Mouse (Mus musculus): Measurements from ENCODE around the gene Syn3. TPM values are rescaled to one million over a fixed set of nuclear protein-coding genes. Genes with fewer than 3 reads are reported as not detected.
"Not testable (repeated sequence)": the region's sequence is repeated elsewhere in the genome, so short reads cannot be mapped to it uniquely, and the experiment has no call there.

Syn3 gene
- total RNA-seq, 2 experiments from 2014 or later = 0.20 to 0.44 TPM

DNA sequence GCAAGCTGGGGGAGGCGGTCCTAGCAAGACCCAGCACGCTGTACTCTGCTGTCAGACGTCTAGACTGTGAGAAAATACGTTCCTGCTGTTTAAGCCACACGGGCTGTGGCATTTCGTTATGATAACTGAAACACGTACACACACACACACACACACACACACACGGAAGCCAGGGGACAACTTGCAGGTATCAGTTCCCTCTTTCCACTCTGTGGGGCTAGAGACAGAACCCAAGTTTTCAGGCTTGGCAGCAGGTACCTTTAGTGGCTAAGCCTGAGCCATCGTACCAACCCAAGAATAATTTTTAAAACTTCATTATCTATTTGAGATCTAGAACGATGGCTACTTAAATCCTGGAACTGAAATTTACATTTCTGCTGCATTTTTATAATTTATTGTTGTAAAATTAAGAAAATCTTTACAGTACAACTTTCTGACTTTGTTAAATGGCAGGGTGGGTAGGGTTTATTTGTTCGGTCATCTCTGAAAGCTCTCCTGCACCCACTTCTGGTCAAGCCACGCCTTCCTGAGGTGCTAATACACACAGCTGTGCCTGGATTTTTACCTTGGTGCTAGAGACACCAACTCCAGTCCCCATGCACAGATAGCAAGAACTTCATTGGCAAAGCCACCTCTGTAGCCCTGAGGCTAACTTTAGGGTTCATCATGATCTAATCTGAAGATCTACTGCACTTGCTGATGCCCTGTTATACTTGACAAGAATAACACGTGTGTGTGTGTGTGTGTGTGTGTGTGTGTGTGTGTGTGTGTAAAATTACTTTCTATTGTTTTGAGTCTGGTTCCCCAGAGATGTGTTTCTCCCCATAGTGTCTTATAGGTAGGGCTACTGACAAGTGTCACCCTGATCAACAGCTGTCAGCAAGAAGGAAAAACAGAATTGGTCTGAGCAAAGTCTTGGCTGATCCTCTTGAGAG is 29.8 kb downstream of the Syn3 start:
- no peak for DNase-seq

DNA sequence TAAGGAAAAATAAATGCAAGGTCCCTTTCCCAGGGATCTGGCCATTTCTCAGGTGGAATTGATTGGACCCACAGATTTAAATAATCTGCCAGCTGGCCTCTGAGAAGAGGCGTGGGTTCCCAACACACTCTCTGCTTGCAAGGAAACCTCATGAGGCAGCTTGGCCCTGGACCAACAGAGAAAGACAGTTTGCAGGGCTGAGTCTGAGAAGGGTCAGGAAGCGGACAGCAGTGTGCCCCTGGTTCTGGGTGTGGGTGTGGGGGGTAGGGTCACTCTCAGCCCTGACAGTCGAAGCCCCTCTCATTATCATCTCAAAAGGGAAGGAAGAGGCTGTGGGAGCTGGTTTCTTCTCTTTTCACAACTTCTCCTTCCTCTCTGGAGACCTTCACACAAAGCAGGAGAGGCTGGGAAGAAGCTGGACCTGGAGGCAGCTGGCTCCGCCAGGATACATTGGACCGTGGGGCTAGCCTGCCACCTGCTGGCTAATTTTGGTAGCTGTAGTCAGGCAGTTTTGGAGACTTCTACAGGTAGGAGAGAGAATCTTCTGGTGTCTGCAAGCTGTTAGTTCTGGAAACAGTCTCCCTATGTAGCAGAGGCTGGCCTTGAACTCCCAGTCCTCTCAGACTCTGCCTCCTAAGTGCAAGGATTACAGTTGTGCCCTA is 35.0 kb downstream of the Syn3 start:
- DNase-seq = peak; percentile 75 to 92

DNA sequence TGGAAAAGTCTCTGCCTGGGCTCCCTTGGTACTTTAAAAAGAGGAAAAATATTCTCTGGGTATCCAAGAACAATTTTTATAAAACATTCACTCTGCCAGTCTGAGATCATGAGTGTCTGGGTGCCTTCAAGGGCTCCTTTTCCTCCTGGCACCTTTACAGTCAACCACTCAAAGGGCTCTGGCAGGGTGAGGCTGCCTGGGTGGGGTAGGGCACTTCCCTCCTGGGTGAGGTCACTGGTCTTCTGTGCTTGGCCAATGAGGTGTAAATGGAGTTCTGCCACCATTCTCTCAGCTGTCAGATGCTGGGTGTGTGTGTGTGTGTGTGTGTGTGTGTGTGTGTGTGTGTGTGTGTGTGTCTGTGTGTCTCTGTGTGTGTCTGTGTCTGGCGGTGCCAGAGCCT is 39.1 kb downstream of the Syn3 start:
- peak; percentile 28 to 50 for DNase-seq

GRCm38 (mm10) chr10:86457665-86458209 is 41.0 kb downstream of the Syn3 start:
- DNase-seq = peak; percentile 43 to 53

DNA sequence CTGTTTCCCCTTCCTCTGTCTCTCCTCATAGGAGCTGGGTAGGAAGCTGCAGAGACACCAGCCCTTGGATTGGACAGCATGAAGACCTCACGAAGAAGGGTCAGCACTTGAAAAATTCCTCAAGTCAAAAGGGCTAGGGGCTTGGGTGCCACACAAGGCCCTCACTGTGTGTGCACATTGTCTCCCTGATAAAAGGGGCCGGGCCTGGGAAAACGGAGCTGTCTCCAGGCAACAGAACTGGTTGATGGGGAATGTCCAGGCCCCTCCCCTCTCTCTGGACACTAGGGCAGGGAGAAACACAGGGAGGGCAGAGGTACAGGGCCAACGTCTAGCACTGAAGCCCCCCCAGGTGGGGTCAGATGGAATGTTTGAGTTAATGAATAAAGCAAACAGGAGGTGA is 41.5 kb downstream of the Syn3 start:
- DNase-seq = no peak

DNA sequence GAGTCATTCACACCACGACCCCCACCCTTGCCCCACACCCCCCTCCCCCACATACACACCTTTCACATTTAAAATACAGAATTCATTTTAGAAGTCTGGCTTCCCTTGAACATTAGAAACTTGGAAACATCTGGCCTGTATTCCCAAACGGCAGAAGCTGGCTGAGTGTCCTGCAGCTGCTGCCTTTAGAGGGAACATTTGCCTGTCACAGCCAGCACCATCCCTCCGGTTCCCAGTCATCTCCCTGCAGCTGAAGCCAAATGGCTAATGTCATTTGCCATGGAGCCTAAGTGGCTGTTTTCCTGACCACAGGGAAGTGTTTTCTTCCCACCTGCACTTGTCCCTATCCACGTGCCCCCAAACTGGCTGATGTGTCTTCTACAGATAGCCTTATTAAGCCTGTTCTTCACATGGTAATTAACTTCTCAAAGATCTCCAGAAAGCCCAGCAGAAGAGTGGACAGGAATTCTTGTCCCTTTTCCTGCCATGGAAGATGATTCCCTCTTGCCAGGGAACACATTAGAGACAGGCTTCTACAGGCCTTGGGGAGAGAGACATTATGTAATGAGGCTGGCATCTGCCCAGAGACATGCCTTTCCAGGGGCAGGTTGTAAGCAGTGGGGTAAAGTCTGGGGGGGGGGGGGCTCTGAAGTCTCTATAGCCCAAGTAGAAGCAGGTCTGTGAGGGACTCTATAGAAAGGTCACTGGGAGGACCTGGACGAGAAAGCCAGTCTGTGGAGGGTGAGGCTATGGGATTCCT is 43.2 kb downstream of the Syn3 start:
- DNase-seq = peak; percentile 61 to 70

DNA sequence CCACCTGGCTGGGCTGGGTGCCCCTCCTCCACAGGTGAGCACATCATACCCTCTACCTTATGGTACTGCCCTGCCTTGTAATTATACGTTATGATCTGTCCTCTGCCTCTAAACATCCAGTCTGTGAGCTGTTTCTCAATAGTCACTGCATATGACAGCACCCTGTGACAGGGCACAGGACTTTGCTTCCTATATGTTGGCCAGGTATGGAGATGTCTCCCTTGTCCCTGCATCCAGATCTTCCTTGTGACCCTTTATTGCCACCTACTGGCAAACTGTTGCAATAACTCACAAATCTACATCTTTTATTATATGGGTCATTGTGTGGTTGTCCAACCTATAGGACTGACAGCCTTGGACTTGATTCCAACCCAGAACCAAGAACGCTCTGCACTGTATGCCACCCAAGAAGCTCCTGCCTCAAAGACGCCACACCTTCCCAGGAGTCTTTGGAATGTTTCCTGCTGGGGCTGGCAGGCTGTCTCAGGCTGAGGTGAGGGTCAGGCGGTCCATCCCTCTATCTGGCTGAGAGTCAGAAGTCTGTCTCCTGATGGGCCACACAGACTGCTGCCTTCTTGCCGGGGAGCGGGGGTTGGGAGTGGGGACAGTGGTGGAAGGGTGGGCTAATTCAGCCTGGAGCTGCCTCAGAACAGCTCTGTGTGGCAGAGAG is 46.2 kb downstream of the Syn3 start:
- peak; percentile 51 to 73 for DNase-seq

- no peak for DNase-seq
Measured at GRCm38 (mm10) chr10:86451294-86451693, 47.4 kb downstream of the Syn3 start.

DNA sequence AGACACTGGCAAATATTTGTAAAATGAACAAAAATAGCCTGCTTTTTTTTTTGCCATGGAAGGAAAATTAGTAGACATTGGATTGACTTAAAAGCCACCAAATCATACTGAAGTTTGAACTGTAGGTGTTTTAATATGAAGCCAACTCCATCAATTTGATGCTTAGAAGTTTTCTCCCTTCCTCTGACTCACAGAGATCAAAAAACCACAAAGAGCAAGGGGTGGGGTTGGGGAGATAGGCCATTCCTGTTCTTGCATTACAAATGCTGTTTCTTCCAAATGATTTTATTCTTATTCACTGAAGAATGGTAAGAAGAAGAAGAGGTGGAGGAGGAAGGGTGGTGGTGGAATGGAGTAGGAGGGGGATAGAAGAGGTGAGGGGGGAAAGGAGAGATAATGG is 52.0 kb downstream of the Syn3 start:
- DNase-seq = no peak

- DNase-seq = no peak
Measured at GRCm38 (mm10) chr10:86445207-86445606, 53.5 kb downstream of the Syn3 start.

DNA sequence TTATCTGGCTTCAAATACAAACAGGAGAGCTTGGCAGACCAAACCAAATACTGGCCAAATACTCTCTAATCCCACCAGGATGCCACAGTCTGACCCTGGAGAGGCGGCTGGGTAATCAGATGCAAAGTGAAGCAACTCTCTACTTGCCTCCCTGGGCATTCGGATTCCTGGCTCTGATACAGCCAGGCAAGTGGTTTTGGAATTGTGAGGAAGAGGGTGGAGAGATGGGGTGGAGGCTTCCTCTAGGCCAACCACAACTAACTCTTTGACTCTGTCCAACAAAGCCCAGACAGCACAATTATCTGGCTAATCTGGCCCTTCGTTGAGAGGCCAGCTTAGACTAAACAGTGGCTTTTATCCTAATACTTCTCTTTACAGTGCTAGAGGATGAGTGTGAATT is 54.0 kb downstream of the Syn3 start:
- DNase-seq = no peak

- no peak for DNase-seq
Measured at GRCm38 (mm10) chr10:86441765-86442164, 56.9 kb downstream of the Syn3 start.

DNA sequence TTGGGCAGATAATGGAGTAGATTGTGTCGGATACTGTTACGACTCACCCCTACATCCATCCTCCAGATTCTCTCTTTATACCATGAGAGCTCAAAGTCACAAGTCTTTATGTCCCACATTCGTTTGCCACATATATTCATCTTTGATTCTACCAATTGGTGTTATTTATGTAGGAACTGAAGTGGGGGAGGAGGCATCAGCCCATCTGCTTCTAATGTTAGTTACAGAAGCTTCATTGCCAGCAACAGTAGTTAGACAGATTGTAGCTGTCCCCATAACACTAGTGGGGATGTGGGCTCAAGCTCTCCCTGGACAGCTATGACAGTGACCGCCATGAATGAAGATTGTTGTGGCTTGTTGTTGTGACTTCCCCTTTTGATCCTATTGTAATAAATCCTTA is 59.1 kb downstream of the Syn3 start:
- DNase-seq = no peak

- no peak for DNase-seq
Measured at GRCm38 (mm10) chr10:86437294-86437693, 61.4 kb downstream of the Syn3 start.

DNA sequence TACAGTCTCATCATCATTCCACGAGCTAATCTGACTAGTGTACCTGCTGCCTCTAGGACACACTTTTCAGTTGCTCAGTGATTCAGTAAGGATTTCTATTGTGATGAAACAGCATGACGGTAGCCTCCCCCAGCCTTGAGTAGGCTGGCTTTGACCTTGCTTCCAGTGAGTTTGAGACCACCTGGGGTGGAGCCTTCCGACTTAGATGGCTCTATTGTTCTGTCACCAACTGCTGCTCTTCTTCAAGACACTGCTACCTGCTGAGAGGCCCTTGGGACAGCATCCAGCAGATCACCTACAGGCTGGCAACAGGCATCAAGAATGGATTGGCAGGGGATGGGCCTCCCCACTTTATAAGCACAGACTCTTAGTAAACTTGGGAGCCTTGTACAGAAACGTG is 63.7 kb downstream of the Syn3 start:
- not testable (repeated sequence) for DNase-seq

GRCm38 (mm10) chr10:86429651-86430050 is 69.0 kb downstream of the Syn3 start:
- no peak for DNase-seq

- no peak for DNase-seq
Measured at GRCm38 (mm10) chr10:86427956-86428355, 70.7 kb downstream of the Syn3 start.

- peak; percentile 49 to 70 for DNase-seq
Measured at GRCm38 (mm10) chr10:86425690-86426530, 72.8 kb downstream of the Syn3 start.

- DNase-seq = no peak
Measured at GRCm38 (mm10) chr10:86421731-86422370, 76.8 kb downstream of the Syn3 start.

GRCm38 (mm10) chr10:86418931-86419330 is 79.8 kb downstream of the Syn3 start:
- DNase-seq = peak; percentile 53 to 71

Measured in heart, adult 18-20 months (tissue).